Mouse (Mus musculus) gastrocnemius, adult 2 months (tissue): ENCODE data around the gene Fancc. TPM values are rescaled to one million over a fixed set of nuclear protein-coding genes. Genes with fewer than 3 reads are reported as not detected.

ENCODE experiments used
- DNase-seq: peaks from one replicate; pipeline ENCODE4 v3.0.0; 2022
- H3K27ac ChIP-seq: fragments of 200-600 bp; 2 replicates; pipeline ENCODE4 v1.8.1; 2022; ENCODE audit warnings: mild to moderate bottlenecking
- H3K4me3 ChIP-seq: fragments of 200-600 bp; 2 replicates; pipeline ENCODE4 v1.8.1; 2022; ENCODE audit warnings: mild to moderate bottlenecking, moderate library complexity
- CTCF ChIP-seq: fragments of 200-600 bp; IDR thresholded peaks from 2 replicates; pipeline ENCODE4 v1.8.1; 2022; ENCODE audit warnings: antibody characterized with exemption, mild to moderate bottlenecking, moderate library complexity
- intact Hi-C: fragments of 180-260 bp; cut with DNase I; formaldehyde crosslinking; loops from one replicate; pipeline ENCODE4 v1.15.1; 2025
- microRNA-seq: library from miRNA; unstranded; fragments of <30 nt; microRNA quantifications from one replicate; pipeline ENCODE4 v1.2.0, GENCODE M21; 2021
- total RNA-seq, 2 experiments: library from RNA; stranded (reverse); gene quantifications; 2 replicates each; pipeline ENCODE4 v1.2.3; 2021

Fancc gene
- total RNA-seq, 2 experiments from 2014 or later, result 2.3 to 2.6 TPM

DNA sequence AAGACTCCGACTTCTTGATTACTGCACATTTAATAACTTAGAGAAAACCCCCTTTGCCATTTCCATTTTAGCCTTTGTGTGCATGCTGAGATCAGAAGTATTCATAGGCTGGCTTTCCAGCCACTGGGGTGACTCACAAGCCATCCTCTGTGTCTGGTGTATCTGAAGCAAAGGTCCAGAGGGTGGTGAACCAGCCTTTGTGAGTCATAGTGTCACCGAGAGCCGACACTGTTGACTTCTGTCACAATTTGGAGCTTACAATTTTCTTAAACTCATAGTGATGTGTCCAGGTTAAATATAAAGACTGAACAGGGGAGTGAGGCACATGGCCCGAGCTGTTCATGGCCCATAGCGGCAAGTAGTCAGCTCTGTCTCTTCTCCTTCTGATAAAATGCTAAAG lies 253.5 kb downstream of the Fancc start:
- Histone ChIP-seq H3K27ac (peak overlapping the region; percentile 100), H3K4me3 (peak overlapping the region; percentile 99)
- no peak for DNase-seq
- TF ChIP-seq CTCF, result no peak
- intact Hi-C loops, result no loop called here

- DNase-seq, result peak; percentile 67
Observed at GRCm38 (mm10) chr13:63242401-63243192, 254.5 kb downstream of the Fancc start.

DNA sequence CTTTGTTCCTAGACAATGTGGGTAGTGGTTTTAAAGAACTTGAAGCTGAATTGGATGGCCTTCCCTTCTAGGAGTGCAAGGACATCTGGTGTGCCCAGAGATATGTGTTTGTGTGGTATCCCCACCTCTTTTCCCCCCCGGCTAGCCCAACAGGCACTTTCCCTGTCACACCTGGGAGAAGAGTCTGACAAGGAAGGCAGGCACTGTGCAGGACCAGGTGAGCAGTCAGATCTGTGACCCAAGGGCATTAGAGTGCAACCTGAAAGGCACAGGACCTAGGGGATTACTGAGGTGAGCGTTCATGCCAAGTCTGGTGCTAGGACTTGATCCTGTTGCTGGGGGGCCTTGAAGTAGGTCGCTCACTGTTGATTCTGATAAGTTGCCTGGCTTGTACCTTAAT lies 255.4 kb downstream of the Fancc start:
- intact Hi-C loops, result loop anchor here (2.0 kb wide), 2 partner anchors 33 to 89 kb away; no protein-coding TSS in a partner anchor
- TF ChIP-seq CTCF, result no peak
- H3K27ac ChIP-seq, result peak overlapping the region; percentile 100
- DNase-seq, result no peak
- H3K4me3 ChIP-seq, result peak overlapping the region; percentile 99

More at GRCm38 (mm10) chr13:63242401-63243192, 254.5 kb downstream of the Fancc start:
- TF ChIP-seq CTCF, result no peak
- intact Hi-C loops, result no loop called here
- Histone ChIP-seq H3K27ac (peak overlapping the region; percentile 100), H3K4me3 (peak overlapping the region; percentile 99)

DNA sequence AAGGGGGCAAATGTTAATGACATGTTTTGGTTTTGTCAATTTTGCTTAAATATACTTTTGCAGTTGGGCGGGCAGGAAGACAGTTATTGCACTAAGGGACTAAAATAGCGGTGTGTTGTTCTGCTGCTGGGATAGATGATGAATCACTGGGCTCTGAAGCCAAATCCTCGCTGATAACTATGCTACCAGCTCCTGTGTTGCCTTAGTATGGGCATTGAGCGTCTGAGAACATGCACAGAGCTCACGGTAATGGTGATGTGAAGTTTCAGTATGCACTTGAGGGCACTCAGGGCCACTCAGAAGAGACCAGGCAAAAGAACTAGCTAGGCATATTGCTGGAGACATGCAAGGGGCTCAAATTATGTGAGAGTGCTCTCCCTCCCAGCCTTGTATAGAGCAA lies 256.2 kb downstream of the Fancc start:
- TF ChIP-seq CTCF, result no peak
- intact Hi-C loops, result loop anchor here (2.0 kb wide), 2 partner anchors 34 to 90 kb away; no protein-coding TSS in a partner anchor
- H3K27ac ChIP-seq, result peak overlapping the region; percentile 100
- DNase-seq, result no peak
- peak overlapping the region; percentile 99 for H3K4me3 ChIP-seq

GRCm38 (mm10) chr13:63239877-63240671 lies 257.0 kb downstream of the Fancc start:
- intact Hi-C loops, result loop anchor here (2.0 to 5.0 kb wide), 4 partner anchors 35 to 193 kb away; no protein-coding TSS in a partner anchor
- peak; percentile 95 for DNase-seq
- peak overlapping the region; percentile 99 for H3K4me3 ChIP-seq
- peak overlapping the region; percentile 100 for H3K27ac ChIP-seq
- TF ChIP-seq CTCF, result no peak

DNA sequence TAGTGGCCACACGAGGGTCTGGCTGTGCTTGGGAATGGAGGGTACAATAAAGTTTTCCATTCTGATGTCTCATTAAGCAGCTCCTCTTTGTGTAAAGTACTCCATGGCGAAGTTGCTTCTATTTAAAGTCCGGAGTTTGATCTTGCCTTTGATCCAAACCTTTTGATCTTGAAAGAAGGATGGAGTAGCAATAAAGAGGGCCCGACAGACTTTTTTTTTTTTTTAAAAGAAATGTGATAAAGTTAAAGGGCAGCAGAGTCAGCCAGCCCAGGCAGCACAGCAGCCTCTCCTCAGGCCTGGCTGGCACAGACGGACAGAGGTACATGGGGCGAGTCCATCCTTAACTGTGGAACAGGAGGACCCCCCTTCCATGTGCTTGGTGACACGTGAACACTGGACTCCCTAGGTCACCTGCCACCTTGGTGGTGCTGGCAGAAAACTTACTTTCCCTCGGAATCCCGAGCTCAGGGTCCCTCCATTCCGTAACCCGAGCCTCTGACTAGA lies 257.7 kb downstream of the Fancc start:
- intact Hi-C loops, result loop anchor here (5.0 kb wide), 2 partner anchors 52 to 192 kb away; no protein-coding TSS in a partner anchor

GRCm38 (mm10) chr13:63238045-63238444 lies 259.0 kb downstream of the Fancc start:
- no peak overlapping the region for H3K27ac ChIP-seq
- no peak overlapping the region for H3K4me3 ChIP-seq
- TF ChIP-seq CTCF, result no peak
- DNase-seq, result no peak
- intact Hi-C loops, result loop anchor here (5.0 kb wide), 2 partner anchors 51 to 191 kb away; no protein-coding TSS in a partner anchor

More for the DNA sequence above, 257.7 kb downstream of the Fancc start:
- no peak for TF ChIP-seq CTCF
- no peak for DNase-seq
- H3K27ac ChIP-seq, result peak overlapping the region; percentile 100
- peak overlapping the region; percentile 99 for H3K4me3 ChIP-seq

DNA sequence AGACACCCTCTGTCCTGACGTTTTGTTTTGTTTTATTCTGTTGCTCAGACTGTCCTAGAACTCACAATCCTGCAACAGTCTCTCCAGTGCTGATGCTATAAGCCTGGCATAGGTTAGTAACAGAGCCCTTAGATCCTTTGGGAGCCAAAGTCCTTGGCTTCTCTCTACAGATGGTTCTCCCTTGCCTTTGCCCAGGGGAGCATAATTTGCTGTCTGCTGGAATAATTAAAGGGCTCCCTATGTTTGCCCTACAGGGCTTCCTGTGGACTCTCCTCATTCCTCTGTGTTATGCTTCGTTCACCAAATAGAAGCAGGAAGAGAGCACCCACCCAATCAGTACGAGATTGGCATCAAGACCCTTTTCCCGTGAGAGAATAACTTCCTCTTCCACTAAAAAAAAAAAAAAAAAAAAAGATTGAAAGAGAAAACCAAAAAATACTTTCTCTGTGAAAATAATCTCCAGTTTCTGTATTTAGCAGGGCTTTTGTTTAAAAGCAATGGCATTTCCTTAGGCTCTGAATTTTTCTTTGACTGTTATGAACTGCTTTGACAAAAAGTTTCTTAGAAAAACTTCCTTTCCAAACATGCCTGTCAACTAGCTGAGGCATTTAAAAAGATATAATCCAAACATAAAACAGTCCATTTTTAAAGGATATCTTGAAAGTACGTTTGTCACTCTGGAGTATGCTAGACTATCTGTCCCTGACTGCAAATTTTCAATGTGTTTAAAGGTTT lies 260.8 kb downstream of the Fancc start:
- DNase-seq, result no peak
- intact Hi-C loops, result loop anchor here (5.0 kb wide), 2 partner anchors 49 to 189 kb away; no protein-coding TSS in a partner anchor
- no peak overlapping the region for H3K4me3 ChIP-seq
- peak overlapping the region; percentile 62 for H3K27ac ChIP-seq
- no peak for TF ChIP-seq CTCF

- TF ChIP-seq CTCF, result no peak
- Histone ChIP-seq H3K27ac (peak overlapping the region; percentile 62), H3K4me3 (no peak overlapping the region)
- intact Hi-C loops, result loop anchor here (5.0 kb wide), 2 partner anchors 48 to 188 kb away; no protein-coding TSS in a partner anchor
- no peak for DNase-seq
Observed at GRCm38 (mm10) chr13:63235551-63235950, 261.5 kb downstream of the Fancc start.

Small RNAs within 50 kb of the gene (microRNA-seq; reads per million reads assigned to microRNA genes)
- gene Mir23b, result 45,940 reads per million, percentile 97 among the genes with 10 or more reads in this experiment
- gene Mir24-1, result not detected
- gene Mir27b, result 16,975 reads per million, percentile 95 among the genes with 10 or more reads in this experiment
- gene Mir3074-1, result not detected

Other genes with a start within 250 kb of the Fancc start
- gene Ptch1, start 76.3 kb upstream of the Fancc start, total RNA-seq, result 10 to 100 TPM in 1 of 2 experiments, 1 to 10 TPM in 1; 8.0 to 13.0 TPM